Mouse (Mus musculus) left cerebral cortex, postnatal 10 days (tissue): ENCODE results near the gene Strn. TPM values are rescaled to one million over a fixed set of nuclear protein-coding genes. Genes with fewer than 3 reads are reported as not detected.

ENCODE experiments used
- DNase-seq, 2 experiments: peaks; one replicate each; pipeline ENCODE4 v3.0.0; 2021 to 2022; ENCODE audit warnings: low spot score in 2 of 2, mixed read lengths in 1 of 2; ENCODE audit errors: extremely low spot score in 1 of 2
- intact Hi-C: fragments of 180-260 bp; cut with DNase I; formaldehyde crosslinking; loops from one replicate; pipeline ENCODE4 v1.15.1; 2025
- total RNA-seq, 2 experiments: library from RNA; stranded (reverse); gene quantifications; 2 replicates each; pipeline ENCODE4 v1.2.3; 2021

Strn gene
- total RNA-seq, result 10 to 100 TPM; 69.0 to 76.0 TPM

GRCm38 (mm10) chr17:78737096-78737495 lies at the start of gene Strn:
Gene Strn, minus strand, starts transcription at chr17:78737196.
- intact Hi-C loops, result loop anchor here (10.0 kb wide), 1 partner anchor 62 kb away; no protein-coding TSS in a partner anchor
- no peak for DNase-seq

GRCm38 (mm10) chr17:78778765-78779164 lies 41.8 kb upstream of the Strn start:
- intact Hi-C loops, result no loop called here
- DNase-seq, result no peak

- DNase-seq, result no peak
- intact Hi-C loops, result no loop called here
These were observed 35.3 kb upstream of the Strn start for GRCm38 (mm10) chr17:78772317-78772716.

- intact Hi-C loops, result no loop called here
- DNase-seq, result no peak
These were observed 33.9 kb upstream of the Strn start for GRCm38 (mm10) chr17:78770932-78771331.

GRCm38 (mm10) chr17:78769341-78769740 lies 32.3 kb upstream of the Strn start:
- DNase-seq, result no peak
- intact Hi-C loops, result no loop called here

- DNase-seq, result no peak
- intact Hi-C loops, result no loop called here
These were observed 31.9 kb upstream of the Strn start for GRCm38 (mm10) chr17:78768937-78769336.

GRCm38 (mm10) chr17:78767546-78767945 lies 30.6 kb upstream of the Strn start:
- intact Hi-C loops, result no loop called here
- no peak for DNase-seq

- DNase-seq, result no peak
- intact Hi-C loops, result no loop called here
These were observed 29.1 kb upstream of the Strn start for GRCm38 (mm10) chr17:78766084-78766483.

GRCm38 (mm10) chr17:78763272-78763671 lies 26.3 kb upstream of the Strn start:
- intact Hi-C loops, result loop anchor here (5.0 kb wide), 1 partner anchor 44 kb away; no protein-coding TSS in a partner anchor
- DNase-seq, result no peak

- DNase-seq, result no peak
- intact Hi-C loops, result no loop called here
These were observed 16.1 kb upstream of the Strn start for GRCm38 (mm10) chr17:78752938-78753655.

GRCm38 (mm10) chr17:78752064-78752463 lies 15.1 kb upstream of the Strn start:
- intact Hi-C loops, result no loop called here
- DNase-seq, result no peak

GRCm38 (mm10) chr17:78748440-78748839 lies 11.4 kb upstream of the Strn start:
- intact Hi-C loops, result no loop called here

GRCm38 (mm10) chr17:78738416-78738815 lies 1.4 kb upstream of the Strn start:
- DNase-seq, result no peak
- intact Hi-C loops, result loop anchor here (10.0 kb wide), 1 partner anchor 64 kb away; no protein-coding TSS in a partner anchor

More at GRCm38 (mm10) chr17:78748440-78748839, 11.4 kb upstream of the Strn start:
- no peak for DNase-seq

- intact Hi-C loops, result loop anchor here (10.0 kb wide), 1 partner anchor 63 kb away; no protein-coding TSS in a partner anchor
- no peak for DNase-seq
These were observed 775 bp upstream of the Strn start for GRCm38 (mm10) chr17:78737771-78738170.

- intact Hi-C loops, result loop anchor here (10.0 kb wide), 1 partner anchor 62 kb away; no protein-coding TSS in a partner anchor
These were observed 465 bp downstream of the Strn start for GRCm38 (mm10) chr17:78736473-78736988.

GRCm38 (mm10) chr17:78735731-78736472 lies 1.1 kb downstream of the Strn start:
- intact Hi-C loops, result loop anchor here (10.0 kb wide), 1 partner anchor 61 kb away; no protein-coding TSS in a partner anchor
- peak in 1 of 2 experiments; percentile 17 for DNase-seq

More at GRCm38 (mm10) chr17:78736473-78736988, 465 bp downstream of the Strn start:
- DNase-seq, result peak; percentile 96 to 100

GRCm38 (mm10) chr17:78734806-78735205 lies 2.2 kb downstream of the Strn start:
- intact Hi-C loops, result loop anchor here (10.0 kb wide), 1 partner anchor 60 kb away; no protein-coding TSS in a partner anchor
- DNase-seq, result no peak

GRCm38 (mm10) chr17:78732056-78732455 lies 4.9 kb downstream of the Strn start:
- DNase-seq, result no peak
- intact Hi-C loops, result loop anchor here (10.0 kb wide), 1 partner anchor 57 kb away; no protein-coding TSS in a partner anchor

GRCm38 (mm10) chr17:78726746-78727449 lies 10.1 kb downstream of the Strn start:
- intact Hi-C loops, result no loop called here
- no peak for DNase-seq
